ENCODE assay signal across 9 mouse cellular contexts in the genomic region with DNA sequence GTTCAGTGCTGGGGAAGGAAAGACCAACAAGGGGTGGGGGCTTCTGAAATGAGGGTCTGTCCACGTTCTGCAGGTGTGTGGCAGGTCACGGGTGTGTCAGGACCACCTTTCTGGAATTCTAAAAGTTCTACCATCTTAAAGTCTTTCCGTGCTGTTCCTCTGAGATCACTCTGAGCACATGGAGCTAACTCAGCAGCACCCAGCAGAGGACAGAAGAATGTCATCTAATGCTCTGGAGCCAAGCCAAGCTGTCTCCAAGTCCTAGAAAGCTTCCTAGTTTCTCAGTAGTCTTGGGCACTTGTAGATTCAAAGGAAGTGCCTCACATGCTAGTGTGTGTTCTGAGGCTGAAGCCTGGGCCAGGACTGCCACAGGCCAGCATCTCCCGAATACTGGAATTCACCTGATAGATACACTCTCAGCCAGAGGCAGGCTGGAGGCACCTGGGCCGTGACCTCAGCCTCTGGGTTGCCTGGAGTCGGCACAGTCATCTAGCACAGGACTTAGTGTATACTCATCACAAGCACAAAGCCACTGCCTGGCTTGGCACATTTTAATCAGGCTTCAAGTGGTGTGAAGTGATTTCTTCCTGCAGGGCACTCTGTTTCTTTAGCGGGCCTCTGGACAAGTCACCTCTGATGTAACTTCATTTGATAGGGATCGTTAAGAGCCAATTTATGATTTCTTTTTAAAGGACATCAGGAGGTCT. TPM values are rescaled to one million over a fixed set of nuclear protein-coding genes. Genes with fewer than 3 reads are reported as not detected.
A peak's percentile ranks its signal among the peaks of the same experiment; 100 is the strongest.
DNase-seq lines count a peak whose midpoint lies in the region; ATAC-seq lines count a peak whose summit lies in the region.
"Had no signal": no experiment of that assay in that cellular context is flagged by ENCODE, and none has a peak within 500 bp of the region (broad histone marks: within the 10 kb centered on the region; RNA-seq: fewer than 3 reads in every experiment).

No protein-coding gene starts in this region.

- H3K27me3 ChIP-seq in heart, embryonic 15.5 days = no peaks in the 10 kb centered on the region
- H3K27me3 ChIP-seq: limb, embryonic 13.5 days had no signal

- H3K9ac ChIP-seq in heart, embryonic 15.5 days = no peak overlapping the region
- H3K9ac ChIP-seq: limb, embryonic 13.5 days had no signal

- no peak overlapping the region for H3K4me3 ChIP-seq in heart, embryonic 15.5 days
- H3K4me3 ChIP-seq: limb, embryonic 13.5 days had no signal

- H3K36me3 ChIP-seq in heart, embryonic 15.5 days = peaks cover 26% of the 10 kb centered on the region

- peaks cover 48% of the 10 kb centered on the region for H3K4me1 ChIP-seq in heart, embryonic 15.5 days (replicated peaks)

- peak overlapping the region; percentile 72 for H3K27ac ChIP-seq in heart, embryonic 15.5 days
- H3K27ac ChIP-seq: limb, embryonic 13.5 days had no signal

- no peak overlapping the region for H3K4me2 ChIP-seq in heart, embryonic 15.5 days
- H3K4me2 ChIP-seq: limb, embryonic 13.5 days had no signal

- 40% methylated on average over 8 of the region's 8 CpGs for WGBS in heart, embryonic 15.5 days

- ATAC-seq in cerebellum, adult (ENCODE audit: insufficient number of reproducible peaks, low FRiP score, low TSS enrichment) = no peak
- peak; percentile 68 for ATAC-seq in heart, embryonic 15.5 days (replicated peaks; ENCODE audit: insufficient number of reproducible peaks, insufficient read depth, low FRiP score, low read depth)

- peak; percentile 42 for DNase-seq in cerebellum, adult 9-10 months
- DNase-seq in right cerebral cortex, adult 2 months (ENCODE audit: low spot score in 2 of 2) = peak; percentile 51 to 68
- DNase-seq in right cerebral cortex, adult 18-20 months = no peak
- peak; percentile 85 for DNase-seq in lung, postnatal 10 days
- no peak for DNase-seq in thymus, postnatal 10 days (ENCODE audit: low spot score in 2 of 2)
- DNase-seq in ovary, adult 18-20 months (ENCODE audit: low spot score) = no peak

- H3K9me3 ChIP-seq in heart, embryonic 15.5 days (replicated peaks) = no peaks in the 10 kb centered on the region
- H3K9me3 ChIP-seq: limb, embryonic 13.5 days had no signal

RNA-seq across cellular contexts. Expression of gene Bri3, which starts 23.5 kb away (rescaled TPM):
- polyA plus RNA-seq in heart, embryonic 15.5 days (2015; fragmentation: Nextera tagmentation; extraction: Ambion mirVana) = 153 and 183 TPM in 2 replicates

RNA-seq across cellular contexts. Expression of gene Tecpr1, which starts 44.3 kb away (rescaled TPM):
- polyA plus RNA-seq in heart, embryonic 15.5 days (2015; fragmentation: Nextera tagmentation; extraction: Ambion mirVana) = 13.9 and 19.5 TPM in 2 replicates

Comparison
In these comparisons a context has a peak if more than half of its experiments do, and no peak if none do; other contexts are left out.
1. DNase-seq: peak in cerebellum, adult 9-10 months (single experiment), right cerebral cortex, adult 2 months (2 of 2) and lung, postnatal 10 days (single experiment); none in right cerebral cortex, adult 18-20 months (single experiment), thymus, postnatal 10 days (0 of 2) and ovary, adult 18-20 months (single experiment).